ENCODE assay signal across 9 mouse cellular contexts in genomic region chr10:88514495-88514894, GRCm38 (mm10). TPM values are rescaled to one million over a fixed set of nuclear protein-coding genes. Genes with fewer than 3 reads are reported as not detected.
DNase-seq lines count a peak whose midpoint lies in the region; TF ChIP-seq lines count a peak whose summit lies in the region.
"Had no signal": no experiment of that assay in that cellular context is flagged by ENCODE, and none has a peak within 500 bp of the region (broad histone marks: within the 10 kb centered on the region; RNA-seq: fewer than 3 reads in every experiment).

No protein-coding gene starts in this region.

- no peaks in the 10 kb centered on the region for H3K79me2 ChIP-seq in C2C12 (ENCODE audit: control insufficient read depth, insufficient read depth)

- H3ac ChIP-seq in C2C12 (ENCODE audit: control insufficient read depth, insufficient read length, low read depth), result no peak overlapping the region

- intact Hi-C loops in heart, postnatal 10 days (cut with DNase I), result loop anchor here (5.0 kb wide), 1 partner anchor 108 kb away; no protein-coding TSS in a partner anchor
- intact Hi-C loops in left cerebral cortex, postnatal 25 days (cut with DNase I), result no loop called here

- peak; percentile 22 for DNase-seq in embryo, embryonic 11 days
- no peak for DNase-seq in embryo, embryonic 10.5 days (ENCODE audit: low spot score)
- DNase-seq in heart, postnatal 10 days, result peak; percentile 78 to 83
- peak; percentile 45 to 56 for DNase-seq in left cerebral cortex, postnatal 25 days (ENCODE audit: low spot score in 2 of 2)
- peak; percentile 68 for DNase-seq in ovary, postnatal 36 days (ENCODE audit: low spot score)
- DNase-seq in cerebellum, adult 11-12 months, result no peak

- H3K27ac ChIP-seq in brown adipose tissue, adult 24 weeks (replicated peaks; ENCODE audit: low read depth, low read length), result peak overlapping the region; percentile 95

- no peaks in the 10 kb centered on the region for H3K36me3 ChIP-seq in C2C12 (ENCODE audit: control insufficient read depth, insufficient read depth)

- H3K4me3 ChIP-seq in C2C12 (ENCODE audit: insufficient read depth, poor library complexity, severe bottlenecking), result no peak overlapping the region
- H3K4me3 ChIP-seq in brown adipose tissue, adult 24 weeks (ENCODE audit: insufficient read depth, low read depth, low read length), result no peak overlapping the region

- no peaks in the 10 kb centered on the region for H3K79me3 ChIP-seq in C2C12 (ENCODE audit: low read depth)

- H3K4me1 ChIP-seq in brown adipose tissue, adult 24 weeks (ENCODE audit: control insufficient read depth, insufficient read depth, insufficient read length, low read length), result peaks cover 12% of the 10 kb centered on the region

- no peaks in the 10 kb centered on the region for H3K27me3 ChIP-seq in C2C12 (ENCODE audit: control insufficient read depth, insufficient read depth, insufficient read length)

- peak; percentile 34 for TF ChIP-seq CTCF in C2C12 (IDR thresholded peaks at IDR 0.05; ENCODE audit: control insufficient read depth, insufficient read depth, insufficient read length)

TF ChIP-seq in C2C12, 6 proteins besides CTCF, POLR2A, EP300 and RAD21:
- TF ChIP-seq USF1 (IDR thresholded peaks at IDR 0.05; ENCODE audit: low read depth), result no peak
- no peak for TF ChIP-seq FOSL1 (IDR thresholded peaks at IDR 0.05; ENCODE audit: insufficient read depth, low read length, poor library complexity, severe bottlenecking)
- TF ChIP-seq MAX (IDR thresholded peaks at IDR 0.05), result no peak
- no peak for TF ChIP-seq MYOG (IDR thresholded peaks at IDR 0.05; ENCODE audit: control insufficient read depth, extremely low read depth, insufficient read length)
- TF ChIP-seq MYOD1 (IDR thresholded peaks at IDR 0.05; ENCODE audit: control insufficient read depth, insufficient read length, low read depth), result no peak
- TF ChIP-seq CEBPB (IDR thresholded peaks at IDR 0.05; ENCODE audit: low read depth), result no peak

RNA-seq across cellular contexts. Expression of gene Chpt1, which starts 10.6 kb away (rescaled TPM):
- polyA plus RNA-seq in C2C12 (2012; fragmentation: generic; extraction: Trizol), result 8.4 TPM
- polyA plus RNA-seq in brown adipose tissue, adult 24 weeks (2012; ENCODE audit: insufficient read depth, insufficient read length, missing spikeins), result 1,269 and 2,124 TPM in 2 replicates
- 100 to 1,000 TPM; 189 to 191 TPM for total RNA-seq in heart, postnatal 10 days (2021)
- total RNA-seq in left cerebral cortex, postnatal 25 days (2021), result 10 to 100 TPM; 36.3 to 43.3 TPM

RNA-seq across cellular contexts. Expression of gene Sycp3, which starts 55.1 kb away (rescaled TPM):
- polyA plus RNA-seq in C2C12 (2012; fragmentation: generic; extraction: Trizol), result not detected
- polyA plus RNA-seq in brown adipose tissue, adult 24 weeks (2012; ENCODE audit: insufficient read depth, insufficient read length, missing spikeins), result 13.5 and 43.7 TPM in 2 replicates
- total RNA-seq in heart, postnatal 10 days (2021), result under 1 TPM in 1 of 2 experiments, not detected in 1; 0.60 TPM
- 1 to 10 TPM in 1 of 2 experiments, under 1 TPM in 1; 0.71 to 1.3 TPM for total RNA-seq in left cerebral cortex, postnatal 25 days (2021)
- polyA plus RNA-seq: stomach, embryonic 14.5 days had no signal

Comparison
In these comparisons a context has a peak if more than half of its experiments do, and no peak if none do; other contexts are left out.
1. DNase-seq: peak in embryo, embryonic 11 days (single experiment), heart, postnatal 10 days (2 of 2), left cerebral cortex, postnatal 25 days (2 of 2) and ovary, postnatal 36 days (single experiment); none in embryo, embryonic 10.5 days (single experiment) and cerebellum, adult 11-12 months (single experiment).
2. RNA of gene Chpt1, which starts 10.6 kb away (total RNA-seq): 189 to 191 TPM in heart, postnatal 10 days; 36.3 to 43.3 TPM in left cerebral cortex, postnatal 25 days; every median in the first group is over 4 times any median in the second.